Mouse (Mus musculus): ENCODE results near the gene Olfr684. TPM values are rescaled to one million over a fixed set of nuclear protein-coding genes. Genes with fewer than 3 reads are reported as not detected.

The Olfr684 gene
- not detected in 2 replicates for polyA plus RNA-seq (2015; fragmentation: Nextera tagmentation; extraction: Ambion mirVana)

DNA sequence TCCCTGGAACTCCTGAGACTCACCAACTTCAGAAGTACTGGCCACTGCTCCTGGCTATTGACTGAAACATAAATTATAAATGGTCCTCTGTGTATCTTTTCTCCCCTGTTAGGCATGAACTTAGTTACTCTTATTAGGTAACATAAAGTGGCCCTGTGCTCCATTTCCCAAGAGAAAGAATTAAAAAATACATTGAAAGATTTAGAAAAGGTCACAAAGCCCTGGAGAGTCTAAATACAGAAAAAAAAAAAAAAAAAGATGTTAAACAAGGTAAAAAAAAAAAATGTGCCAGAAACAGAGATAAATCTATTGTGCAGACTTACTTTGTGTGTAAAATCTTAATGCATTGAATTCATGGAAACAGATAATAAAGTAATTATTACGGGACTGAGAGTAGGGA lies at the start of gene Olfr684:
TSS of gene Olfr684 (minus strand) at position 101 of the 400 bp plus-strand sequence.
- no peak for DNase-seq (ENCODE audit: low spot score)

DNA sequence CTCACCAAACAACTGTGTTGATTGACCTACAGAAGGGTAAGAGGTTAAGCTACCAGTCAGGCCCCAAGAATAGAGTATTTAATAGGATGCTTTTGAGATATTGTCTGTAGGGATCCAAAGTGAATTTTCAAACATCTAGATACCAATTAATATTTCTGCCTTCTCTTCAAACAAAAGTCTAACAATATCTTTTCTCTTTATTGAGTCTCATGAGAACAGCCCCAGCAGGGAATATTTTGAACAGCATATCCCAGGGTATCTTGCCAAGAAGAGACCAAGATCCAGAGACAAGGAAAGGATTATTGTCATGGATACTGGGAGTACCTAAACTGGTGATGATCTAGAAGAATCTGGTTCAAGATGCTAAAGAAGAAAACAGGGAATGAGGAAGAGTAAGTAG lies 43.9 kb upstream of the Olfr684 start, which contains the start of gene Olfr686:
TSS of gene Olfr686 (minus strand) at position 101 of the 400 bp plus-strand sequence.
- DNase-seq (ENCODE audit: low spot score), result no peak

DNA sequence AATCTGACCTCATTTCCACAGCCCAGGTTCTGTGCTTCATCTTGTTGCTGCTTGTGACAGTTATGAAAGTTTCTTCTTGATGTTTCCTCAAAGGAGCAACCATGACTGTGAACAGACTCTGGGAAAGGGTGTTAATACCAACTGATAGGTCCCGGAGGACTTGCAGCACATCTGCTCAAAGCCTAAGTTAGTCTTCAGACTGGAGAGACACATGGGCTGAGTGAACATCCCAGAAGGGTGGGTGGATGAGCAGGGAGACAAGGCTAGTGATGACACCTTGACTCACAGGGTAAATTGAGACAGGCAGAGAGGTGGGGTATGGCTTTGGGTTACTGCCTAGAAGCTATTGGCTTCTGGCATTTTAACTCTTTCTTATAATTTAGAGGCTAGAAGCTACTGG lies 22.5 kb upstream of the Olfr684 start, which contains the start of gene Olfr685:
TSS of gene Olfr685 (minus strand) at position 101 of the 400 bp plus-strand sequence.
- DNase-seq (ENCODE audit: low spot score), result no peak

GRCm38 (mm10) chr7:105170773-105171172 lies 7.3 kb upstream of the Olfr684 start:
- DNase-seq (ENCODE audit: low spot score), result no peak

GRCm38 (mm10) chr7:105146912-105147311 lies 16.5 kb downstream of the Olfr684 start, which contains the start of gene Olfr683:
Olfr683 (minus strand) TSS chr7:105147012.
- no peak for DNase-seq (ENCODE audit: low spot score)

GRCm38 (mm10) chr7:105141275-105141674 lies 22.2 kb downstream of the Olfr684 start:
- DNase-seq (ENCODE audit: low spot score), result no peak

- no peak for DNase-seq (ENCODE audit: low spot score)
These were observed 46.9 kb downstream of the Olfr684 start, which contains the start of gene Olfr681 for GRCm38 (mm10) chr7:105116536-105116935. Olfr681 (plus strand) TSS chr7:105116836.

Other genes with a start within 250 kb of the Olfr684 start
- not detected in 2 replicates for gene Olfr667, start 242.2 kb downstream of the Olfr684 start, polyA plus RNA-seq (2015; fragmentation: Nextera tagmentation; extraction: Ambion mirVana)
- not detected in 2 replicates for gene Olfr668, start 235.6 kb downstream of the Olfr684 start, polyA plus RNA-seq (2015; fragmentation: Nextera tagmentation; extraction: Ambion mirVana)
- not detected in 2 replicates for gene Olfr669, start 229.4 kb downstream of the Olfr684 start, polyA plus RNA-seq (2015; fragmentation: Nextera tagmentation; extraction: Ambion mirVana)
- gene Olfr670, start 201.0 kb downstream of the Olfr684 start, polyA plus RNA-seq (2015; fragmentation: Nextera tagmentation; extraction: Ambion mirVana), result not detected in 2 replicates
- gene Olfr671, start 184.5 kb downstream of the Olfr684 start, polyA plus RNA-seq (2015; fragmentation: Nextera tagmentation; extraction: Ambion mirVana), result not detected in 2 replicates
- gene Olfr672, start 161.6 kb downstream of the Olfr684 start, polyA plus RNA-seq (2015; fragmentation: Nextera tagmentation; extraction: Ambion mirVana), result not detected in 2 replicates
- not detected in 2 replicates for gene Olfr675, start 135.2 kb downstream of the Olfr684 start, polyA plus RNA-seq (2015; fragmentation: Nextera tagmentation; extraction: Ambion mirVana)
- gene Olfr676, start 131.0 kb downstream of the Olfr684 start, polyA plus RNA-seq (2015; fragmentation: Nextera tagmentation; extraction: Ambion mirVana), result not detected in 2 replicates
- not detected in 2 replicates for gene Olfr677, start 112.3 kb downstream of the Olfr684 start, polyA plus RNA-seq (2015; fragmentation: Nextera tagmentation; extraction: Ambion mirVana)
- gene Olfr678, start 99.2 kb downstream of the Olfr684 start, polyA plus RNA-seq (2015; fragmentation: Nextera tagmentation; extraction: Ambion mirVana), result not detected in 2 replicates
- not detected in 2 replicates for gene Olfr679, start 82.4 kb downstream of the Olfr684 start, polyA plus RNA-seq (2015; fragmentation: Nextera tagmentation; extraction: Ambion mirVana)
- gene Olfr680-ps1, start 70.8 kb downstream of the Olfr684 start, polyA plus RNA-seq (2015; fragmentation: Nextera tagmentation; extraction: Ambion mirVana), result not detected in 2 replicates
- gene Olfr681, start 46.8 kb downstream of the Olfr684 start, polyA plus RNA-seq (2015; fragmentation: Nextera tagmentation; extraction: Ambion mirVana), result not detected in 2 replicates
- gene Olfr683, start 16.6 kb downstream of the Olfr684 start, polyA plus RNA-seq (2015; fragmentation: Nextera tagmentation; extraction: Ambion mirVana), result not detected in 2 replicates
- not detected in 2 replicates for gene Olfr685, start 22.4 kb upstream of the Olfr684 start, polyA plus RNA-seq (2015; fragmentation: Nextera tagmentation; extraction: Ambion mirVana)
- gene Olfr686, start 43.8 kb upstream of the Olfr684 start, polyA plus RNA-seq (2015; fragmentation: Nextera tagmentation; extraction: Ambion mirVana), result not detected in 2 replicates
- not detected in 2 replicates for gene Olfr688, start 124.4 kb upstream of the Olfr684 start, polyA plus RNA-seq (2015; fragmentation: Nextera tagmentation; extraction: Ambion mirVana)
- gene Olfr689, start 147.5 kb upstream of the Olfr684 start, polyA plus RNA-seq (2015; fragmentation: Nextera tagmentation; extraction: Ambion mirVana), result not detected in 2 replicates
- not detected in 2 replicates for gene Olfr690, start 170.5 kb upstream of the Olfr684 start, polyA plus RNA-seq (2015; fragmentation: Nextera tagmentation; extraction: Ambion mirVana)
- gene Olfr691, start 178.6 kb upstream of the Olfr684 start, polyA plus RNA-seq (2015; fragmentation: Nextera tagmentation; extraction: Ambion mirVana), result not detected in 2 replicates
- not detected in 2 replicates for gene Olfr692, start 204.6 kb upstream of the Olfr684 start, polyA plus RNA-seq (2015; fragmentation: Nextera tagmentation; extraction: Ambion mirVana)
- not detected in 2 replicates for gene Gm5901, start 211.4 kb upstream of the Olfr684 start, polyA plus RNA-seq (2015; fragmentation: Nextera tagmentation; extraction: Ambion mirVana)
- gene Fam160a2, start 236.4 kb upstream of the Olfr684 start, polyA plus RNA-seq (2015; fragmentation: Nextera tagmentation; extraction: Ambion mirVana), result 13.7 and 16.0 TPM in 2 replicates
- gene Cnga4, start 240.9 kb upstream of the Olfr684 start, polyA plus RNA-seq (2015; fragmentation: Nextera tagmentation; extraction: Ambion mirVana), result 0.05 TPM in 1 of 2 replicates, not detected in the other